Mouse (Mus musculus) spleen, postnatal 10 days (tissue): ENCODE data around the gene Dusp27.

ENCODE experiments used
- DNase-seq, 2 experiments: peaks; one replicate each; pipeline ENCODE4 v3.0.0; 2021 to 2022; ENCODE audit warnings: low spot score in 2 of 2

Gene Dusp27

GRCm38 (mm10) chr1:166102920-166103608 is 24.7 kb downstream of the Dusp27 start:
- DNase-seq: peak; percentile 28 to 57

GRCm38 (mm10) chr1:166098120-166098519 is 29.6 kb downstream of the Dusp27 start:
- no peak for DNase-seq

GRCm38 (mm10) chr1:166094462-166094861 is 33.3 kb downstream of the Dusp27 start:
- DNase-seq: no peak

GRCm38 (mm10) chr1:166090306-166090705 is 37.4 kb downstream of the Dusp27 start:
- DNase-seq: no peak

- DNase-seq: no peak
Observed at GRCm38 (mm10) chr1:166089739-166090138, 38.0 kb downstream of the Dusp27 start.

GRCm38 (mm10) chr1:166089337-166089736 is 38.4 kb downstream of the Dusp27 start:
- DNase-seq: no peak

GRCm38 (mm10) chr1:166088446-166089170 is 39.1 kb downstream of the Dusp27 start:
- no peak for DNase-seq

- no peak for DNase-seq
Observed at GRCm38 (mm10) chr1:166077052-166077735, 50.5 kb downstream of the Dusp27 start.

GRCm38 (mm10) chr1:166067856-166068440 is 59.8 kb downstream of the Dusp27 start:
- no peak for DNase-seq

- DNase-seq: no peak
Observed at GRCm38 (mm10) chr1:166063870-166064269, 63.9 kb downstream of the Dusp27 start.

- no peak for DNase-seq
Observed at GRCm38 (mm10) chr1:166061532-166061931, 66.2 kb downstream of the Dusp27 start.

GRCm38 (mm10) chr1:166060406-166060805 is 67.3 kb downstream of the Dusp27 start:
- no peak for DNase-seq

GRCm38 (mm10) chr1:166056098-166056756 is 71.5 kb downstream of the Dusp27 start:
- DNase-seq: no peak

GRCm38 (mm10) chr1:166053285-166053955 is 74.3 kb downstream of the Dusp27 start:
- no peak for DNase-seq

GRCm38 (mm10) chr1:166049046-166049827 is 78.5 kb downstream of the Dusp27 start:
- DNase-seq: no peak

- peak; percentile 13 to 23 for DNase-seq
Observed at GRCm38 (mm10) chr1:166048230-166048911, 79.4 kb downstream of the Dusp27 start.
